ENCODE assay signal across 5 mouse cellular contexts in the genomic region with DNA sequence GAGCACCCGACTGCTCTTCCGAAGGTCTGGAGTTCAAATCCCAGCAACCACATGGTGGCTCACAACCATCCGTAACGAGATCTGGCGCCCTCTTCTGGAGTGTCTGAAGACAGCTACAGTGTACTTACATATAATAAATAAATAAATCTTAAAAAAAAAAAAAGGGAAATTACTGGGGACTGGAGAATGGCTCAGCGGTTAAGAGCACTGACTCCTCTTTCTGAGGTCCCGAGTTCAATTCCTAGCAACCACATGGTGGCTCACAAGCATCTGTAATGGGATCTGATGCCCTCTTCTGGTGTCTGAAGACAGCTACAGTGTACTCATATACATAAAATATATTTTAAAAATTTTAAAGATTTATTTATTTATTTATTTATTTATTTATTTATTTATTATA. TPM values are rescaled to one million over a fixed set of nuclear protein-coding genes. Genes with fewer than 3 reads are reported as not detected.
DNase-seq lines count a peak whose midpoint lies in the region; ATAC-seq and TF ChIP-seq lines count a peak whose summit lies in the region.
"Not testable (repeated sequence)": the region's sequence is repeated elsewhere in the genome, so short reads cannot be mapped to it uniquely, and the experiment has no call there.

No protein-coding gene starts in this region.

- not testable (repeated sequence) for ATAC-seq in liver, postnatal 0 days

- not testable (repeated sequence) for H3K27ac ChIP-seq in MEL (ENCODE audit: control insufficient read depth, low read depth, low read length); gastrocnemius, adult 2 months; layer of hippocampus, adult 2 months; liver, postnatal 0 days (ENCODE audit: low read depth)

- DNase-seq in 416B (ENCODE audit: low read depth) (peak; percentile 65), MEL (ENCODE audit: low read depth, low spot score) (peak; percentile 63)
- not testable (repeated sequence) for DNase-seq in gastrocnemius, adult 2 months; layer of hippocampus, adult 2 months (ENCODE audit: low spot score in 2 of 2); liver, postnatal 0 days

- TF ChIP-seq RAD21 in MEL (IDR thresholded peaks at IDR 0.05; ENCODE audit: low read depth, low read length), result not testable (repeated sequence)

- not testable (repeated sequence) for H3K79me2 ChIP-seq in MEL (ENCODE audit: control insufficient read depth, insufficient read depth, low read length, poor library complexity)

- not testable (repeated sequence) for H3K36me3 ChIP-seq in MEL (ENCODE audit: control insufficient read depth in 1 of 2, insufficient read depth in 2 of 2, low read length in 2 of 2); liver, postnatal 0 days (replicated peaks; ENCODE audit: insufficient read depth, low read length)

- 77% methylated on average over 4 of the region's 7 CpGs for WGBS in liver, postnatal 0 days (ENCODE audit: insufficient replicate concordance)

- H3K9me3 ChIP-seq in MEL (replicated peaks; ENCODE audit: insufficient read depth, low read length); liver, postnatal 0 days (ENCODE audit: low read length): not testable (repeated sequence)

- H3K27me3 ChIP-seq in MEL (ENCODE audit: control insufficient read depth in 1 of 2, insufficient read depth in 2 of 2, low read length in 2 of 2); liver, postnatal 0 days (ENCODE audit: insufficient read depth, low read length): not testable (repeated sequence)

- TF ChIP-seq POLR2A in MEL (IDR thresholded peaks at IDR 0.05; ENCODE audit: control insufficient read depth in 1 of 2, insufficient read depth in 1 of 2, low read depth in 1 of 2, low read length in 2 of 2, poor library complexity in 1 of 2), result not testable (repeated sequence)

- intact Hi-C loops in gastrocnemius, adult 2 months (cut with DNase I), result not testable (repeated sequence)

- H3K4me3 ChIP-seq in MEL (ENCODE audit: control insufficient read depth in 1 of 2, insufficient read depth in 1 of 2, low read depth in 2 of 2, low read length in 2 of 2); gastrocnemius, adult 2 months; layer of hippocampus, adult 2 months; liver, postnatal 0 days (ENCODE audit: low read depth, low read length): not testable (repeated sequence)

- H3K4me2 ChIP-seq in liver, postnatal 0 days (ENCODE audit: low read depth, low read length), result not testable (repeated sequence)

- not testable (repeated sequence) for H3K4me1 ChIP-seq in MEL (ENCODE audit: control insufficient read depth in 1 of 2, insufficient read depth in 2 of 2, low read length in 2 of 2); liver, postnatal 0 days (ENCODE audit: insufficient read depth)

- TF ChIP-seq CTCF in MEL (IDR thresholded peaks at IDR 0.05 in 2 of 3, conservative IDR thresholded peaks at IDR 0.05 in 1 of 3; ENCODE audit: control insufficient read depth in 1 of 3, insufficient read depth in 1 of 3, low read depth in 2 of 3, low read length in 3 of 3, poor library complexity in 1 of 3, severe bottlenecking in 1 of 3), result peak in 2 of 3 experiments; percentile 7 to 9; a peak in 1 of 6 replicates
- TF ChIP-seq CTCF in gastrocnemius, adult 2 months (IDR thresholded peaks at IDR 0.05), result peak; percentile 16; the same call in 1 of the 2 replicates
- peak; percentile 50 for TF ChIP-seq CTCF in layer of hippocampus, adult 2 months (conservative IDR thresholded peaks at IDR 0.05)
- TF ChIP-seq CTCF in liver, postnatal 0 days (IDR thresholded peaks at IDR 0.05; ENCODE audit: low read depth), result peak; percentile 6; the same call in 1 of the 2 replicates

- not testable (repeated sequence) for H3K9ac ChIP-seq in MEL (ENCODE audit: control insufficient read depth, low read depth, low read length, poor library complexity, severe bottlenecking); liver, postnatal 0 days (replicated peaks)

- not testable (repeated sequence) for TF ChIP-seq EP300 in MEL (IDR thresholded peaks at IDR 0.05; ENCODE audit: low read depth in 1 of 2, low read length in 2 of 2); liver, postnatal 0 days (IDR thresholded peaks at IDR 0.05; ENCODE audit: low read depth)

TF ChIP-seq in MEL, 35 proteins besides CTCF, POLR2A, EP300 and RAD21:
- TF ChIP-seq SMC3 (IDR thresholded peaks at IDR 0.05; ENCODE audit: low read depth, low read length), result peak; percentile 17; the same call in 1 of the 2 replicates
- peak; percentile 96 for TF ChIP-seq TBP (IDR thresholded peaks at IDR 0.05; ENCODE audit: low read depth, low read length)
- peak; percentile 60; the same call in 1 of the 2 replicates for TF ChIP-seq ZNF384 (IDR thresholded peaks at IDR 0.05; ENCODE audit: low read depth, low read length)
- TF ChIP-seq MAFK (IDR thresholded peaks at IDR 0.05; ENCODE audit: borderline replicate concordance, low read depth, low read length), result peak; percentile 63; the same call in 1 of the 2 replicates
- TF ChIP-seq MYC (IDR thresholded peaks at IDR 0.05; ENCODE audit: low read depth, low read length), result peak; percentile 41; the same call in 1 of the 2 replicates
TF ChIP-seq in MEL: peak in this region for 5; not testable (repeated sequence) for 30.

RNA-seq across cellular contexts. Expression of gene Epb41l1, which starts 9.4 kb away (rescaled TPM):
- total RNA-seq in MEL (2012; rRNA removed), result 1.5 and 2.9 TPM in 2 replicates
- polyA plus RNA-seq in MEL (2012; ENCODE audit: insufficient read depth in 1 of 2, insufficient read length in 2 of 2, low read depth in 1 of 2, low replicate concordance in 2 of 2, missing spikeins in 1 of 2), result 1 to 10 TPM in 1 of 2 experiments, not detected in 1; 7.3 TPM
- total RNA-seq in gastrocnemius, adult 2 months (2021), result 1 to 10 TPM; 3.8 to 4.6 TPM
- total RNA-seq in layer of hippocampus, adult 2 months (2021), result 100 to 1,000 TPM; 340 to 347 TPM
- polyA plus RNA-seq in liver, postnatal 0 days (2015; fragmentation: Nextera tagmentation; extraction: Ambion mirVana), result 0.49 and 0.51 TPM in 2 replicates

Comparison
In these comparisons a context has a peak if more than half of its experiments do, and no peak if none do; other contexts are left out.
1. RNA of gene Epb41l1, which starts 9.4 kb away (total RNA-seq): 340 to 347 TPM in layer of hippocampus, adult 2 months; 3.8 to 4.6 TPM in gastrocnemius, adult 2 months and 1.5 to 2.9 TPM in MEL; every median in the first group is over 10 times any median in the second.
2. Peak in every context shown above with its lines, with median percentiles within 50 percentile points of each other: CTCF ChIP-seq.